Mouse (Mus musculus): ENCODE data around the gene Kbtbd12. TPM values are rescaled to one million over a fixed set of nuclear protein-coding genes. Genes with fewer than 3 reads are reported as not detected.

Gene Kbtbd12
- polyA plus RNA-seq (2016; fragmentation: Nextera tagmentation; extraction: Ambion mirVana) = not detected in 2 replicates

GRCm38 (mm10) chr6:88637611-88638301, at the start of gene Kbtbd12:
Gene Kbtbd12 (minus strand): TSS chr6:88637950.
- H3K36me3 ChIP-seq = no peaks in the 10 kb centered on the region
- peaks cover under 1% of the 10 kb centered on the region; the same call in 1 of the 2 replicates for H3K27me3 ChIP-seq (ENCODE audit: insufficient read depth, poor library complexity, severe bottlenecking)
- H3K4me3 ChIP-seq = no peak within 1 kb of the TSS
- peaks cover 22% of the 10 kb centered on the region for H3K4me1 ChIP-seq (replicated peaks)
- WGBS = 95% methylated on average over 5 of the region's 5 CpGs
- no peak within 1 kb of the TSS for H3K27ac ChIP-seq
- no peak for DNase-seq (ENCODE audit: low spot score)
- H3K9me3 ChIP-seq = peaks cover 10% of the 10 kb centered on the region; the same call in 1 of the 2 replicates

- H3K9me3 ChIP-seq = no peaks in the 10 kb centered on the region
- no peak overlapping the region for H3K4me3 ChIP-seq
- H3K4me1 ChIP-seq (replicated peaks) = peaks cover 8% of the 10 kb centered on the region; the same call in 1 of the 2 replicates
- 71% methylated on average over 7 of the region's 7 CpGs for WGBS
- no peaks in the 10 kb centered on the region for H3K27me3 ChIP-seq (ENCODE audit: insufficient read depth, poor library complexity, severe bottlenecking)
- H3K27ac ChIP-seq = no peak overlapping the region
- H3K36me3 ChIP-seq = no peaks in the 10 kb centered on the region
- no peak for DNase-seq (ENCODE audit: low spot score)
These were observed 45.8 kb upstream of the Kbtbd12 start for GRCm38 (mm10) chr6:88683380-88684053.

- 83% methylated on average over 3 of the region's 3 CpGs for WGBS
- no peaks in the 10 kb centered on the region for H3K36me3 ChIP-seq
- peaks cover 8% of the 10 kb centered on the region; the same call in 1 of the 2 replicates for H3K4me1 ChIP-seq (replicated peaks)
- DNase-seq (ENCODE audit: low spot score) = no peak
- H3K27ac ChIP-seq = no peak overlapping the region
- H3K4me3 ChIP-seq = no peak overlapping the region
- no peaks in the 10 kb centered on the region for H3K27me3 ChIP-seq (ENCODE audit: insufficient read depth, poor library complexity, severe bottlenecking)
- no peaks in the 10 kb centered on the region for H3K9me3 ChIP-seq
These were observed 43.3 kb upstream of the Kbtbd12 start for GRCm38 (mm10) chr6:88681026-88681425.

GRCm38 (mm10) chr6:88677738-88678137, 40.0 kb upstream of the Kbtbd12 start:
- DNase-seq (ENCODE audit: low spot score) = no peak
- Histone ChIP-seq H3K27me3 (ENCODE audit: insufficient read depth, poor library complexity, severe bottlenecking) (no peaks in the 10 kb centered on the region), H3K36me3 (no peaks in the 10 kb centered on the region), H3K4me1 (replicated peaks) (no peaks in the 10 kb centered on the region), H3K9me3 (no peaks in the 10 kb centered on the region), H3K4me3 (no peak overlapping the region), H3K27ac (no peak overlapping the region)
- WGBS = 63% methylated on average over 2 of the region's 2 CpGs

- Histone ChIP-seq H3K9me3 (no peaks in the 10 kb centered on the region), H3K36me3 (no peaks in the 10 kb centered on the region), H3K27ac (no peak overlapping the region), H3K4me1 (replicated peaks) (no peaks in the 10 kb centered on the region), H3K27me3 (ENCODE audit: insufficient read depth, poor library complexity, severe bottlenecking) (no peaks in the 10 kb centered on the region), H3K4me3 (no peak overlapping the region)
- WGBS = 92% methylated on average over 6 of the region's 6 CpGs
- no peak for DNase-seq (ENCODE audit: low spot score)
These were observed 39.3 kb upstream of the Kbtbd12 start for GRCm38 (mm10) chr6:88676753-88677736.

GRCm38 (mm10) chr6:88675815-88676214, 38.1 kb upstream of the Kbtbd12 start:
- Histone ChIP-seq H3K4me3 (no peak overlapping the region), H3K36me3 (no peaks in the 10 kb centered on the region), H3K4me1 (replicated peaks) (no peaks in the 10 kb centered on the region), H3K27ac (no peak overlapping the region), H3K9me3 (no peaks in the 10 kb centered on the region), H3K27me3 (ENCODE audit: insufficient read depth, poor library complexity, severe bottlenecking) (no peaks in the 10 kb centered on the region)
- DNase-seq (ENCODE audit: low spot score) = no peak
- WGBS = 85% methylated on average over 2 of the region's 2 CpGs

- Histone ChIP-seq H3K4me1 (replicated peaks) (no peaks in the 10 kb centered on the region), H3K9me3 (no peaks in the 10 kb centered on the region), H3K27me3 (ENCODE audit: insufficient read depth, poor library complexity, severe bottlenecking) (no peaks in the 10 kb centered on the region), H3K27ac (no peak overlapping the region), H3K4me3 (no peak overlapping the region), H3K36me3 (no peaks in the 10 kb centered on the region)
- DNase-seq (ENCODE audit: low spot score) = no peak
- 85% methylated on average over 3 of the region's 3 CpGs for WGBS
These were observed 24.5 kb upstream of the Kbtbd12 start for GRCm38 (mm10) chr6:88662284-88662683.

GRCm38 (mm10) chr6:88661696-88662095, 23.9 kb upstream of the Kbtbd12 start:
- DNase-seq (ENCODE audit: low spot score) = no peak
- Histone ChIP-seq H3K36me3 (no peaks in the 10 kb centered on the region), H3K4me3 (no peak overlapping the region), H3K4me1 (replicated peaks) (no peaks in the 10 kb centered on the region), H3K9me3 (no peaks in the 10 kb centered on the region), H3K27ac (no peak overlapping the region), H3K27me3 (ENCODE audit: insufficient read depth, poor library complexity, severe bottlenecking) (no peaks in the 10 kb centered on the region)
- 92% methylated on average over 2 of the region's 2 CpGs for WGBS

GRCm38 (mm10) chr6:88647564-88648295, 10.0 kb upstream of the Kbtbd12 start:
- Histone ChIP-seq H3K9me3 (no peaks in the 10 kb centered on the region), H3K27ac (no peak overlapping the region), H3K4me3 (no peak overlapping the region), H3K36me3 (no peaks in the 10 kb centered on the region), H3K27me3 (ENCODE audit: insufficient read depth, poor library complexity, severe bottlenecking) (peaks cover 3% of the 10 kb centered on the region; the same call in 1 of the 2 replicates), H3K4me1 (replicated peaks) (peaks cover 12% of the 10 kb centered on the region; the same call in 1 of the 2 replicates)
- DNase-seq (ENCODE audit: low spot score) = no peak
- whole genome bisulfite sequencing = 80% methylated on average over 4 of the region's 4 CpGs

GRCm38 (mm10) chr6:88644786-88645185, 7.0 kb upstream of the Kbtbd12 start:
- Histone ChIP-seq H3K36me3 (no peaks in the 10 kb centered on the region), H3K4me3 (no peak overlapping the region), H3K27ac (no peak overlapping the region), H3K4me1 (replicated peaks) (peaks cover 18% of the 10 kb centered on the region), H3K27me3 (ENCODE audit: insufficient read depth, poor library complexity, severe bottlenecking) (peaks cover 4% of the 10 kb centered on the region; the same call in 1 of the 2 replicates), H3K9me3 (no peaks in the 10 kb centered on the region)
- no peak for DNase-seq (ENCODE audit: low spot score)
- WGBS = 85% methylated on average over 4 of the region's 4 CpGs

- Histone ChIP-seq H3K9me3 (peaks cover 7% of the 10 kb centered on the region; the same call in 1 of the 2 replicates), H3K4me1 (replicated peaks) (peaks cover 22% of the 10 kb centered on the region), H3K4me3 (no peak overlapping the region), H3K27ac (no peak overlapping the region), H3K36me3 (no peaks in the 10 kb centered on the region), H3K27me3 (ENCODE audit: insufficient read depth, poor library complexity, severe bottlenecking) (peaks cover 4% of the 10 kb centered on the region; the same call in 1 of the 2 replicates)
- no peak for DNase-seq (ENCODE audit: low spot score)
- WGBS = 56% methylated on average over 4 of the region's 4 CpGs
These were observed 3.7 kb upstream of the Kbtbd12 start for GRCm38 (mm10) chr6:88641346-88641920.

Measured in hindbrain, embryonic 10.5 days (tissue).